Mouse (Mus musculus) intestine, postnatal 0 days (tissue): Measurements from ENCODE around the gene Dcun1d1. TPM values are rescaled to one million over a fixed set of nuclear protein-coding genes. Genes with fewer than 3 reads are reported as not detected.
A peak's percentile ranks its signal among the peaks of the same experiment; 100 is the strongest.

Source experiments
- ATAC-seq: fragments of 200-750 bp; cut with Nextera tagmentation; 2 replicates; pipeline ENCODE4 v1.8.0; 2017; ENCODE audit warnings: mild to moderate bottlenecking, moderate TSS enrichment, moderate library complexity
- H3K27ac ChIP-seq: fragments of 300-500 bp; sonication (generic); 2 replicates; pipeline ENCODE4 v1.5.1; 2014; ENCODE audit warnings: mild to moderate bottlenecking, low read depth, low read length, moderate library complexity
- H3K27me3 ChIP-seq: fragments of 300-500 bp; sonication (generic); replicated peaks from 2 replicates; pipeline ENCODE4 v1.6.1; 2014; ENCODE audit warnings: low read length, mixed read lengths; ENCODE audit not compliant: control insufficient read depth, insufficient read depth
- H3K36me3 ChIP-seq: fragments of 300-500 bp; sonication (generic); 2 replicates; pipeline ENCODE4 v1.6.1; 2014; ENCODE audit warnings: mild to moderate bottlenecking, moderate library complexity; ENCODE audit not compliant: control insufficient read depth, insufficient read depth
- H3K4me1 ChIP-seq: fragments of 300-500 bp; sonication (generic); replicated peaks from 2 replicates; pipeline ENCODE4 v1.6.1; 2014; ENCODE audit warnings: antibody characterized with exemption, low read length, mixed read lengths; ENCODE audit not compliant: control insufficient read depth, insufficient read depth
- H3K4me2 ChIP-seq: fragments of 300-500 bp; sonication (generic); replicated peaks from 2 replicates; pipeline ENCODE4 v1.6.1; 2014; ENCODE audit warnings: low read depth, mild to moderate bottlenecking, moderate library complexity
- H3K4me3 ChIP-seq: fragments of 300-500 bp; sonication (generic); 2 replicates; pipeline ENCODE4 v1.5.1; 2014; ENCODE audit warnings: low read depth, low read length
- H3K9ac ChIP-seq: fragments of 300-500 bp; sonication (generic); 2 replicates; pipeline ENCODE4 v1.6.1; 2014; ENCODE audit warnings: mild to moderate bottlenecking, low read depth, low read length
- H3K9me3 ChIP-seq: fragments of 300-500 bp; sonication (generic); 2 replicates; pipeline ENCODE4 v1.6.1; 2016; ENCODE audit warnings: mixed run types; ENCODE audit not compliant: control insufficient read depth
- CTCF ChIP-seq: sonication (generic); IDR thresholded peaks from 2 replicates; pipeline ENCODE4 v1.5.1; 2016; ENCODE audit warnings: low read depth, mild to moderate bottlenecking, control low read depth, antibody characterized with exemption, moderate library complexity
- WGBS: fragments of 180-500 bp; shearing (Covaris S2); extraction: QIAGEN DNeasy Blood & Tissue Kit; methylation state at CpG from one replicate; pipeline ENCODE4 v1.1.7; 2014; 5-methylcytosine and 5-hydroxymethylcytosine counted together
- polyA plus RNA-seq: library from polyadenylated mRNA; unstranded; fragments of >200 nt; fragmentation: Nextera tagmentation; extraction: Ambion mirVana; gene quantifications from 2 replicates; pipeline ENCODE4 v1.2.1, GENCODE M21; 2015

The Dcun1d1 gene
- polyA plus RNA-seq, result 61.7 and 64.8 TPM in 2 replicates

DNA sequence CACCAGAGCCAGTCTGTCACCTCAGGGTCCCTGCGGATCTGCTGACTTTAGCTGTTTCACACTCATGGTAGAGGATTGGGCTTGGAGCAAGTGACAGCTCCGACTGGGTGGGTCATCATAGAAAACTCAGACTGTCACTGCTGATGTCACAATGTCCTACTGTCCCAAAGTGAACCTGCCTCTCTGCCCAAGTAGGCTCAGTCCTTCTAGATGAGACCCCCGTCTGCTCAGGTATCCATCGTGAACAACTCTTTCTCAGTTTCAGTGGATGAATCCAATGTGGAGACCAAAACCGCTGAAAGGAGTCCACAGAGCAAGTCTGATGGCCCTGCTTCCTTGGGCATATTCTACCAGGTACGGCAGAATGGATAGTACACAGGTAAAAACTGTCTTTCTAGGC lies at the start of gene Dcun1d1:
TSS of gene Dcun1d1 (minus strand) at position 101 of the 400 bp plus-strand sequence.
- 92% methylated on average over 6 of the region's 6 CpGs for WGBS
- H3K4me2 ChIP-seq, result no peak within 1 kb of the TSS
- H3K4me1 ChIP-seq, result peaks cover 4% of the 10 kb centered on the region; the same call in 1 of the 2 replicates
- H3K9ac ChIP-seq, result no peak within 1 kb of the TSS
- peaks cover 13% of the 10 kb centered on the region; the same call in 1 of the 2 replicates for H3K36me3 ChIP-seq
- H3K27ac ChIP-seq, result no peak within 1 kb of the TSS
- H3K27me3 ChIP-seq, result no peaks in the 10 kb centered on the region
- ATAC-seq, result no peak
- no peaks in the 10 kb centered on the region for H3K9me3 ChIP-seq
- no peak within 1 kb of the TSS for H3K4me3 ChIP-seq
- TF ChIP-seq CTCF, result no peak

DNA sequence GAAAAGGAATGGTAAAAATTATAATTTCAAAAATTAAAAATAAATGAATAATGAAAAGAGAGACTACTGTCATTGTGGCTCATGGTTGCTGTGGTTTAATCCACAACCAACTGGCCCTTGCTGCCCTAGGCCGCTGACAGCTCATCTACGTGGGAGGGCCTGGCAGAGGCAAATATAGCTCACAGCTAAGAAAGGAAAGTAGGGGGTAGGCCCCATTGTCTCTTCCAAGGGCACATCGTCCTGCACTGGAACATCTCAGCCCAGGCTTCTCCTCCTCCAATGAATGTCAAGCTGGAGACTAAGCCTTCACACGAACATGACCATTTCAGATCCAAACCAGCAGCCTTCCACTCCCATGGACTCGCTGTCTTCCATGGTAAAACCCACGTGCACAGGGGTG lies 49.0 kb upstream of the Dcun1d1 start:
- no peak for ATAC-seq
- Histone ChIP-seq H3K4me1 (no peaks in the 10 kb centered on the region), H3K9ac (no peak overlapping the region), H3K27me3 (no peaks in the 10 kb centered on the region), H3K9me3 (no peaks in the 10 kb centered on the region), H3K36me3 (peaks cover 81% of the 10 kb centered on the region), H3K4me3 (no peak overlapping the region), H3K27ac (no peak overlapping the region), H3K4me2 (no peak overlapping the region)
- TF ChIP-seq CTCF, result no peak
- WGBS, result 92% methylated on average over 6 of the region's 6 CpGs

DNA sequence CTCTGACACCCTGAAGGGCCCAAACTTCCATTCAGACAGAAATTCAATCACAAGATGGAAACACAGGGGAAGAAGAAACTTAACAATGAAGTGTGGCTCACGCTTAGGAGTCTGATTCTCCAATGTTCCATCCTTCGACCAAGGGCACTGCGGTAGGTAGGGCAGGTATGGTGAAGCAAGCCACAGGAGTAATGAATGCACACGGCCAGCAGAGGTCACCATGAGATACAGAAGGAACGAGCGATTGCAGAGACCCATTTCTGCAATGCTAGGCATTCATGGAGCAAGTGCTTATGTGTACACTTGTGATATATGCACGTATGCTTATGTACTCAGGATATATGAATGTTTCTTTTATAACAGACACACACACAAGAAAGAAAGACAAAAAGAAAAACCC lies 36.3 kb upstream of the Dcun1d1 start:
- Histone ChIP-seq H3K9me3 (no peaks in the 10 kb centered on the region), H3K4me1 (no peaks in the 10 kb centered on the region), H3K4me3 (no peak overlapping the region), H3K4me2 (no peak overlapping the region), H3K9ac (no peak overlapping the region), H3K36me3 (peaks cover 48% of the 10 kb centered on the region), H3K27ac (no peak overlapping the region), H3K27me3 (no peaks in the 10 kb centered on the region)
- ATAC-seq, result peak; percentile 31; the same call in 1 of the 2 replicates
- 63% methylated on average over 7 of the region's 7 CpGs for WGBS
- TF ChIP-seq CTCF, result peak; percentile 81

DNA sequence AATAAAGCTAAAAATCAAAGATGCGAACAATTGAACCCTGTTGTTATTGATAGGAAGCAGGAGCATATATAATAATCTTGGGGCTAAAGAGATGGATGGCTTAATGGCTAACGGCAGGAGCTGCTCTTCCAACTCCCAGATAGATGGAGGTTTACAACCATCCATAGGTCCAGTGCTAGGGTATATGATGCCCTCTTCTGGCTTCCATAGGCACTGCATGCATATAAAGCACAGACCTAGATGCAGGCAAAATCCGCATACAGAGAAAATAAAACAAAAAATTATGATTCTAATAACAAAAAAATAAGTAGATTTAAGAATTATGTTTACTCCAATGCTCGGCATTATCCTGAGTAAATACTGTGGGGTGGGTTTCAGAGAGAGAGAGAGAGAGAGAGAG lies 35.7 kb upstream of the Dcun1d1 start:
- H3K36me3 ChIP-seq, result peaks cover 46% of the 10 kb centered on the region
- no peaks in the 10 kb centered on the region for H3K27me3 ChIP-seq
- H3K4me2 ChIP-seq, result no peak overlapping the region
- ATAC-seq, result peak; percentile 45; the same call in 1 of the 2 replicates
- no peak overlapping the region for H3K9ac ChIP-seq
- peak; percentile 77 for TF ChIP-seq CTCF
- H3K4me3 ChIP-seq, result no peak overlapping the region
- no peaks in the 10 kb centered on the region for H3K4me1 ChIP-seq
- H3K27ac ChIP-seq, result no peak overlapping the region
- 81% methylated on average over 4 of the region's 4 CpGs for WGBS
- no peaks in the 10 kb centered on the region for H3K9me3 ChIP-seq

DNA sequence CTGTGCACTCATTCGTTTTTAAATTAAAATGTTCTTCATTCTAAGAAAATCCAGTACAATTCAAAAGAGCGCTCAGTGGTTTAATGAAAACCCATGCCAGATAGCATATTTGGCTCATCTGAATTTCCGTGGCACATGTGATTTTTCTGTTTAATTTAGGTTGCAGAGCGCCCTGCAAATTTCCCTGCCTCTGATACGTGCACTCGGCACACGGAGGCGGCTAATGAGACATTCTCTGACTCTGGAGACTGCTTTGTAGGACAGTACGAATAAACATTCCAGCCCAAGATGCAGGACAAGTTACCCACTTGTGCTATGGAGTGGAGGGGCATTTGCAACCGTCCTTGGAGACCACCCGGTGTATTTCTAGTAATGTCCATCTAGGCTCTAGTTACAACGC lies 33.9 kb upstream of the Dcun1d1 start:
- no peak for ATAC-seq
- Histone ChIP-seq H3K27ac (no peak overlapping the region), H3K4me2 (no peak overlapping the region), H3K36me3 (peaks cover 43% of the 10 kb centered on the region), H3K9ac (no peak overlapping the region), H3K9me3 (no peaks in the 10 kb centered on the region), H3K4me1 (no peaks in the 10 kb centered on the region), H3K27me3 (no peaks in the 10 kb centered on the region), H3K4me3 (no peak overlapping the region)
- no peak for TF ChIP-seq CTCF
- WGBS, result 92% methylated on average over 12 of the region's 12 CpGs

DNA sequence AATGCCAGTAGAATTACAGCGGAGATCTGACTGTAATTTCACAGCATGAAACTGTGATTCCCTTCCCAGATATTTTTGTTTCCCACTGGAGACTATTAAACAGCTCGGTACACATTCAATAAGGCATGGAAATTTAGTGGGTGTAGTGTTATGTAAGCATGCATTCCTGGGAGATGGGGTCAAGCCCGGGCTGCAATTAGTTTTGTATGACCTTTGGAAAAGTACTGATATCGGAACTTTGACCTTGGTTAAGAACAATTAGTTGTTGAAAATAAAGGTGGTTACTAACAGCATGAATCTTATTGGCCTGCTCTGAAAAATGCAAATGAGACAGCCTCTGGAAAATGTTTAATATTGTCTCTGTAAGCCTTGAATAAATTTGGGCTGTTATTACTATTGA lies 33.2 kb upstream of the Dcun1d1 start:
- H3K4me1 ChIP-seq, result no peaks in the 10 kb centered on the region
- WGBS, result 76% methylated on average over 4 of the region's 4 CpGs
- H3K4me2 ChIP-seq, result no peak overlapping the region
- H3K27ac ChIP-seq, result no peak overlapping the region
- H3K9me3 ChIP-seq, result no peaks in the 10 kb centered on the region
- H3K4me3 ChIP-seq, result no peak overlapping the region
- H3K36me3 ChIP-seq, result peaks cover 39% of the 10 kb centered on the region
- H3K9ac ChIP-seq, result no peak overlapping the region
- no peaks in the 10 kb centered on the region for H3K27me3 ChIP-seq
- TF ChIP-seq CTCF, result no peak
- ATAC-seq, result no peak

DNA sequence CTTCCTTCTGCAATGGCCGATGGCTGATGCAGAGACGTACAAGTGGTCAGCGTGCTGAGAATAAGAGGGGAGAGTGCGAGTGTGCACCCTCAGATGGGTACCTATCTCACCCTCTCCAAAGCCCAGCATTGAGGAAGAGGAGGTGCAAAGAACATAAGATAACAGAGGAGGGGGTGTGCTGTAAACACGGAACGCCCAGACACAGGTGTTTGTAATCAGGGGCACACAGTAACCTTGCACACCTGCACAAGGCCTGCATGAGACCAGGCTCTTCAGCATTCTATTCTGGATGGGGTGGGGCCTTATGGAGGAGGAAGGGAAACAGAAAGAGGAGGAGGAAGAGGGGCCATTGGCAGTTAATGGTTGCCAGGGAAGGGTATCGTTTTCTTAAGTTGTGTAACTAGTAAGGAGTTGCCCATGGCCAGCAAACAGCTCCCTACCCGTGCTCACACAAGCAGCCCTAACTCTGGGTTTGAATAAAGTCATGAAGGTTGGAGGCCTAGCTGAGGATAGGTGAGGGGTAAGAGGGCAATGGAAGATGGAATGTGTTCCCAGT lies 30.2 kb upstream of the Dcun1d1 start:
- no peak for ATAC-seq
- 80% methylated on average over 8 of the region's 8 CpGs for WGBS

More for the DNA sequence above, 30.2 kb upstream of the Dcun1d1 start:
- H3K4me1 ChIP-seq, result no peaks in the 10 kb centered on the region
- H3K9me3 ChIP-seq, result no peaks in the 10 kb centered on the region
- H3K27me3 ChIP-seq, result no peaks in the 10 kb centered on the region
- H3K27ac ChIP-seq, result no peak overlapping the region
- H3K36me3 ChIP-seq, result peaks cover 37% of the 10 kb centered on the region
- no peak overlapping the region for H3K4me3 ChIP-seq
- H3K4me2 ChIP-seq, result no peak overlapping the region
- H3K9ac ChIP-seq, result no peak overlapping the region
- no peak for TF ChIP-seq CTCF
